Mouse (Mus musculus) midbrain, embryonic 12.5 days (tissue): ENCODE data around the gene Krt79. TPM values are rescaled to one million over a fixed set of nuclear protein-coding genes. Genes with fewer than 3 reads are reported as not detected.

ENCODE experiments used
- microRNA-seq: library from miRNA; unstranded; fragments of <30 nt; microRNA quantifications from one replicate; pipeline ENCODE4, GENCODE M21; 2017
- polyA plus RNA-seq: library from polyadenylated mRNA; unstranded; fragments of >200 nt; fragmentation: Nextera tagmentation; extraction: Ambion mirVana; gene quantifications from 2 replicates; pipeline ENCODE4 v1.2.1, GENCODE M21; 2016

The Krt79 gene
- polyA plus RNA-seq, 1 experiment from 2014 or later = 0.27 TPM

Small RNA genes within 50 kb of the gene (microRNA-seq; reads per million reads assigned to microRNA genes)
- not detected for gene Gm44356

Other genes with a start within 250 kb of the Krt79 start
- not detected in 2 replicates for gene Krt6a, start 246.0 kb downstream of the Krt79 start, polyA plus RNA-seq
- gene Krt5, start 227.4 kb downstream of the Krt79 start, polyA plus RNA-seq = 5.3 and 7.9 TPM in 2 replicates
- not detected in 2 replicates for gene Krt71, start 197.2 kb downstream of the Krt79 start, polyA plus RNA-seq
- gene Krt72, start 153.9 kb downstream of the Krt79 start, polyA plus RNA-seq = not detected in 2 replicates
- gene Krt73, start 138.0 kb downstream of the Krt79 start, polyA plus RNA-seq = 0.34 TPM in 2 replicates
- gene Krt2, start 122.2 kb downstream of the Krt79 start, polyA plus RNA-seq = not detected in 2 replicates
- gene Krt1, start 89.5 kb downstream of the Krt79 start, polyA plus RNA-seq = 2.3 and 4.6 TPM in 2 replicates
- not detected in 2 replicates for gene Krt77, start 70.6 kb downstream of the Krt79 start, polyA plus RNA-seq
- not detected in 2 replicates for gene Krt76, start 47.4 kb downstream of the Krt79 start, polyA plus RNA-seq
- not detected in 2 replicates for gene Krt4, start 15.6 kb downstream of the Krt79 start, polyA plus RNA-seq
- not detected in 2 replicates for gene Krt78, start 14.0 kb upstream of the Krt79 start, polyA plus RNA-seq
- gene Krt8, start 64.2 kb upstream of the Krt79 start, polyA plus RNA-seq = 6.2 and 8.4 TPM in 2 replicates
- 3.2 and 4.3 TPM in 2 replicates for gene Krt18, start 87.9 kb upstream of the Krt79 start, polyA plus RNA-seq
- gene Eif4b, start 133.4 kb upstream of the Krt79 start, polyA plus RNA-seq = 98.7 and 100 TPM in 2 replicates
- gene Tns2, start 160.1 kb upstream of the Krt79 start, polyA plus RNA-seq = 13.3 and 14.1 TPM in 2 replicates
- gene Spryd3, start 195.9 kb upstream of the Krt79 start, polyA plus RNA-seq = 19.3 and 20.2 TPM in 2 replicates
- 0.32 and 0.42 TPM in 2 replicates for gene Igfbp6, start 204.0 kb upstream of the Krt79 start, polyA plus RNA-seq
- gene Soat2, start 210.2 kb upstream of the Krt79 start, polyA plus RNA-seq = 0.10 and 0.14 TPM in 2 replicates